Mouse (Mus musculus) neural tube, embryonic 14.5 days (tissue): ENCODE measurements at regions not wholly inside any gene's neighbourhood (a gene's known extent, or its start where the extent isn't known, plus 50 kb on each side); places are given as distances from the start of the nearest gene placed in this dataset.

Experiments
- ATAC-seq: fragments of 200-750 bp; cut with Nextera tagmentation; 2 replicates; pipeline ENCODE4 v1.8.0; 2017; ENCODE audit warnings: low read depth, mild to moderate bottlenecking, moderate TSS enrichment, moderate library complexity
- H3K27ac ChIP-seq: fragments of 300-500 bp; sonication (generic); 2 replicates; pipeline ENCODE4 v1.5.1; 2014; ENCODE audit warnings: low read depth, mild to moderate bottlenecking, control low read depth, low read length, moderate library complexity, mixed read lengths
- H3K27me3 ChIP-seq: fragments of 300-500 bp; sonication (generic); 2 replicates; pipeline ENCODE4 v1.6.1; 2014; ENCODE audit warnings: low read length; ENCODE audit not compliant: control insufficient read depth, insufficient read depth
- H3K36me3 ChIP-seq: fragments of 300-500 bp; sonication (generic); 2 replicates; pipeline ENCODE4 v1.6.1; 2014; ENCODE audit warnings: low read length, mixed read lengths; ENCODE audit not compliant: control insufficient read depth, insufficient read depth
- H3K4me1 ChIP-seq: fragments of 300-500 bp; sonication (generic); 2 replicates; pipeline ENCODE4 v1.6.1; 2014; ENCODE audit warnings: low read length; ENCODE audit not compliant: control insufficient read depth, insufficient read depth
- H3K4me2 ChIP-seq: fragments of 300-500 bp; sonication (generic); 2 replicates; pipeline ENCODE4 v1.6.1; 2014; ENCODE audit warnings: mild to moderate bottlenecking, low read depth, low read length, control low read depth
- H3K4me3 ChIP-seq: fragments of 300-500 bp; sonication (generic); 2 replicates; pipeline ENCODE4 v1.5.1; 2014; ENCODE audit warnings: low read depth, low read length, control low read depth, mixed read lengths
- H3K9ac ChIP-seq: fragments of 300-500 bp; sonication (generic); replicated peaks from 2 replicates; pipeline ENCODE4 v1.6.1; 2014; ENCODE audit warnings: low read depth, mild to moderate bottlenecking, control low read depth, low read length, mixed read lengths
- H3K9me3 ChIP-seq: fragments of 300-500 bp; sonication (generic); 2 replicates; pipeline ENCODE4 v1.6.1; 2016; ENCODE audit warnings: low read length; ENCODE audit not compliant: control insufficient read depth
- WGBS: fragments of 180-500 bp; shearing (Covaris S2); extraction: QIAGEN DNeasy Blood & Tissue Kit; methylation state at CpG from one replicate; pipeline ENCODE4 v1.1.7; 2014; 5-methylcytosine and 5-hydroxymethylcytosine counted together

GRCm38 (mm10) chr11:71401411-71402276 is 171.1 kb upstream of the Nlrp1b start:
- Histone ChIP-seq H3K4me3 (no peak overlapping the region), H3K4me1 (no peaks in the 10 kb centered on the region), H3K4me2 (no peak overlapping the region), H3K27me3 (no peaks in the 10 kb centered on the region), H3K36me3 (no peaks in the 10 kb centered on the region), H3K9me3 (no peaks in the 10 kb centered on the region), H3K9ac (no peak overlapping the region), H3K27ac (no peak overlapping the region)
- 91% methylated on average over 2 of the region's 2 CpGs for WGBS
- ATAC-seq: no peak

GRCm38 (mm10) chr11:71404361-71404760 is 173.8 kb upstream of the Nlrp1b start:
- WGBS: 96% methylated on average over 3 of the region's 3 CpGs
- Histone ChIP-seq H3K4me1 (no peaks in the 10 kb centered on the region), H3K9me3 (no peaks in the 10 kb centered on the region), H3K4me3 (no peak overlapping the region), H3K9ac (no peak overlapping the region), H3K36me3 (no peaks in the 10 kb centered on the region), H3K4me2 (no peak overlapping the region), H3K27me3 (no peaks in the 10 kb centered on the region), H3K27ac (no peak overlapping the region)
- ATAC-seq: no peak

GRCm38 (mm10) chr11:71407043-71407442 is 176.5 kb upstream of the Nlrp1b start:
- ATAC-seq: no peak
- Histone ChIP-seq H3K4me1 (no peaks in the 10 kb centered on the region), H3K9me3 (no peaks in the 10 kb centered on the region), H3K4me2 (no peak overlapping the region), H3K4me3 (no peak overlapping the region), H3K27me3 (no peaks in the 10 kb centered on the region), H3K9ac (no peak overlapping the region), H3K27ac (no peak overlapping the region), H3K36me3 (no peaks in the 10 kb centered on the region)
- 72% methylated on average over 6 of the region's 6 CpGs for WGBS

- 85% methylated on average over 6 of the region's 6 CpGs for WGBS
- ATAC-seq: no peak
- H3K4me1 ChIP-seq: peaks cover 2% of the 10 kb centered on the region; the same call in 1 of the 2 replicates
- H3K36me3 ChIP-seq: no peaks in the 10 kb centered on the region
- no peaks in the 10 kb centered on the region for H3K27me3 ChIP-seq
- H3K4me2 ChIP-seq: no peak overlapping the region
- H3K9me3 ChIP-seq: no peaks in the 10 kb centered on the region
- no peak overlapping the region for H3K4me3 ChIP-seq
- H3K27ac ChIP-seq: no peak overlapping the region
- H3K9ac ChIP-seq: no peak overlapping the region
Measured at GRCm38 (mm10) chr11:71409211-71409765, 178.8 kb upstream of the Nlrp1b start.

- no peak overlapping the region for H3K27ac ChIP-seq
- peaks cover 14% of the 10 kb centered on the region; the same call in 1 of the 2 replicates for H3K4me1 ChIP-seq
- H3K4me2 ChIP-seq: no peak overlapping the region
- H3K4me3 ChIP-seq: no peak overlapping the region
- no peak overlapping the region for H3K9ac ChIP-seq
- no peaks in the 10 kb centered on the region for H3K27me3 ChIP-seq
- no peak for ATAC-seq
- no peaks in the 10 kb centered on the region for H3K9me3 ChIP-seq
- no peaks in the 10 kb centered on the region for H3K36me3 ChIP-seq
- WGBS: 92% methylated on average over 3 of the region's 3 CpGs
Measured at GRCm38 (mm10) chr11:71410582-71410981, 180.0 kb upstream of the Nlrp1b start.

GRCm38 (mm10) chr11:71411958-71412357 is 181.4 kb upstream of the Nlrp1b start:
- no peak overlapping the region for H3K4me2 ChIP-seq
- ATAC-seq: no peak
- H3K4me3 ChIP-seq: no peak overlapping the region
- H3K9ac ChIP-seq: no peak overlapping the region
- whole genome bisulfite sequencing: 89% methylated on average over 1 of the region's 1 CpGs
- H3K36me3 ChIP-seq: no peaks in the 10 kb centered on the region
- H3K9me3 ChIP-seq: no peaks in the 10 kb centered on the region
- peaks cover 14% of the 10 kb centered on the region; the same call in 1 of the 2 replicates for H3K4me1 ChIP-seq
- H3K27ac ChIP-seq: no peak overlapping the region
- no peaks in the 10 kb centered on the region for H3K27me3 ChIP-seq

GRCm38 (mm10) chr11:71414403-71415140 is 184.0 kb upstream of the Nlrp1b start:
- WGBS: 40% methylated on average over 9 of the region's 9 CpGs
- H3K27ac ChIP-seq: no peak overlapping the region
- peak; percentile 84 for ATAC-seq

GRCm38 (mm10) chr11:71415451-71415850 is 184.9 kb upstream of the Nlrp1b start:
- H3K4me2 ChIP-seq: no peak overlapping the region
- H3K4me1 ChIP-seq: peaks cover 14% of the 10 kb centered on the region; the same call in 1 of the 2 replicates
- H3K27me3 ChIP-seq: no peaks in the 10 kb centered on the region
- ATAC-seq: no peak
- H3K27ac ChIP-seq: no peak overlapping the region
- no peak overlapping the region for H3K4me3 ChIP-seq
- no peak overlapping the region for H3K9ac ChIP-seq
- no peaks in the 10 kb centered on the region for H3K9me3 ChIP-seq
- 34% methylated on average over 3 of the region's 3 CpGs for WGBS
- no peaks in the 10 kb centered on the region for H3K36me3 ChIP-seq

More at GRCm38 (mm10) chr11:71414403-71415140, 184.0 kb upstream of the Nlrp1b start:
- H3K9ac ChIP-seq: no peak overlapping the region
- no peak overlapping the region for H3K4me2 ChIP-seq
- no peaks in the 10 kb centered on the region for H3K9me3 ChIP-seq
- peaks cover 14% of the 10 kb centered on the region; the same call in 1 of the 2 replicates for H3K4me1 ChIP-seq
- no peak overlapping the region for H3K4me3 ChIP-seq
- H3K36me3 ChIP-seq: no peaks in the 10 kb centered on the region
- no peaks in the 10 kb centered on the region for H3K27me3 ChIP-seq
